Mouse (Mus musculus): ENCODE data around the gene Col5a3. TPM values are rescaled to one million over a fixed set of nuclear protein-coding genes. Genes with fewer than 3 reads are reported as not detected.
"Not testable (repeated sequence)": the region's sequence is repeated elsewhere in the genome, so short reads cannot be mapped to it uniquely, and the experiment has no call there.

Gene Col5a3
- 0.45 and 0.59 TPM in 2 replicates for polyA plus RNA-seq (2015; fragmentation: Nextera tagmentation; extraction: Ambion mirVana)

GRCm38 (mm10) chr9:20814521-20815272 is at the start of gene Col5a3:
Gene Col5a3, minus strand, starts transcription at chr9:20815067.
- H3K4me3 ChIP-seq: peak within 1 kb of the TSS; percentile 9; the same call in 1 of the 2 replicates
- no peak within 1 kb of the TSS for H3K27ac ChIP-seq (replicated peaks)
- H3K9ac ChIP-seq: 0 out of 2 replicates have a peak within 1 kb of the TSS, but pooled peaks have one; percentile 22
- H3K27me3 ChIP-seq: peaks cover 37% of the 10 kb centered on the region
- no peak; the same call in 1 of the 2 replicates for ATAC-seq (ENCODE audit: low read depth)
- peak within 1 kb of the TSS; percentile 49 for H3K4me2 ChIP-seq
- WGBS: 3% methylated on average over 29 of the region's 29 CpGs
- no peaks in the 10 kb centered on the region for H3K36me3 ChIP-seq
- H3K9me3 ChIP-seq: no peaks in the 10 kb centered on the region
- peaks cover 11% of the 10 kb centered on the region for H3K4me1 ChIP-seq (replicated peaks)

- Histone ChIP-seq H3K4me1 (replicated peaks) (no peaks in the 10 kb centered on the region), H3K4me3 (no peak overlapping the region), H3K4me2 (no peak overlapping the region), H3K27me3 (peaks cover 17% of the 10 kb centered on the region), H3K27ac (replicated peaks) (no peak overlapping the region), H3K9ac (no peak overlapping the region), H3K36me3 (no peaks in the 10 kb centered on the region), H3K9me3 (no peaks in the 10 kb centered on the region)
- WGBS: 56% methylated on average over 4 of the region's 4 CpGs
- ATAC-seq (ENCODE audit: low read depth): no peak
These were observed 47.4 kb upstream of the Col5a3 start for GRCm38 (mm10) chr9:20862225-20862624.

- no peaks in the 10 kb centered on the region for H3K4me1 ChIP-seq (replicated peaks)
- ATAC-seq (ENCODE audit: low read depth): no peak
These were observed 47.0 kb upstream of the Col5a3 start for GRCm38 (mm10) chr9:20861821-20862220.

GRCm38 (mm10) chr9:20859926-20860325 is 45.1 kb upstream of the Col5a3 start:
- ATAC-seq (ENCODE audit: low read depth): no peak
- Histone ChIP-seq H3K9me3 (no peaks in the 10 kb centered on the region), H3K4me2 (no peak overlapping the region), H3K27ac (replicated peaks) (no peak overlapping the region), H3K9ac (no peak overlapping the region), H3K36me3 (no peaks in the 10 kb centered on the region), H3K27me3 (peaks cover 8% of the 10 kb centered on the region), H3K4me3 (no peak overlapping the region), H3K4me1 (replicated peaks) (no peaks in the 10 kb centered on the region)
- WGBS: 53% methylated on average over 6 of the region's 6 CpGs

More at GRCm38 (mm10) chr9:20861821-20862220, 47.0 kb upstream of the Col5a3 start:
- H3K9me3 ChIP-seq: no peaks in the 10 kb centered on the region
- peaks cover 13% of the 10 kb centered on the region for H3K27me3 ChIP-seq
- no peak overlapping the region for H3K9ac ChIP-seq
- no peak overlapping the region for H3K4me3 ChIP-seq
- H3K4me2 ChIP-seq: no peak overlapping the region
- no peak overlapping the region for H3K27ac ChIP-seq (replicated peaks)
- WGBS: 9% methylated on average over 4 of the region's 4 CpGs
- no peaks in the 10 kb centered on the region for H3K36me3 ChIP-seq

GRCm38 (mm10) chr9:20857131-20857530 is 42.3 kb upstream of the Col5a3 start:
- Histone ChIP-seq H3K27ac (replicated peaks) (no peak overlapping the region), H3K27me3 (peaks cover 8% of the 10 kb centered on the region), H3K4me3 (no peak overlapping the region), H3K4me2 (no peak overlapping the region), H3K9me3 (no peaks in the 10 kb centered on the region), H3K9ac (no peak overlapping the region), H3K4me1 (replicated peaks) (no peaks in the 10 kb centered on the region), H3K36me3 (no peaks in the 10 kb centered on the region)
- no peak for ATAC-seq (ENCODE audit: low read depth)
- 15% methylated on average over 6 of the region's 6 CpGs for WGBS

GRCm38 (mm10) chr9:20850179-20850578 is 35.3 kb upstream of the Col5a3 start:
- no peak overlapping the region for H3K9ac ChIP-seq
- H3K4me1 ChIP-seq (replicated peaks): no peaks in the 10 kb centered on the region
- no peak overlapping the region for H3K4me2 ChIP-seq
- H3K36me3 ChIP-seq: no peaks in the 10 kb centered on the region
- WGBS: 85% methylated on average over 2 of the region's 2 CpGs
- no peaks in the 10 kb centered on the region; the same call in 1 of the 2 replicates for H3K27me3 ChIP-seq
- H3K4me3 ChIP-seq: no peak overlapping the region
- H3K9me3 ChIP-seq: no peaks in the 10 kb centered on the region
- ATAC-seq (ENCODE audit: low read depth): no peak
- H3K27ac ChIP-seq (replicated peaks): no peak overlapping the region

- Histone ChIP-seq H3K36me3 (no peaks in the 10 kb centered on the region), H3K9me3 (no peaks in the 10 kb centered on the region), H3K27ac (replicated peaks) (no peak overlapping the region), H3K9ac (no peak overlapping the region), H3K4me2 (no peak overlapping the region), H3K4me1 (replicated peaks) (no peaks in the 10 kb centered on the region), H3K27me3 (no peaks in the 10 kb centered on the region), H3K4me3 (no peak overlapping the region)
- 30% methylated on average over 2 of the region's 2 CpGs for WGBS
- ATAC-seq (ENCODE audit: low read depth): no peak
These were observed 27.8 kb upstream of the Col5a3 start for GRCm38 (mm10) chr9:20842670-20843069.

- H3K9me3 ChIP-seq: no peaks in the 10 kb centered on the region
- H3K4me1 ChIP-seq (replicated peaks): no peaks in the 10 kb centered on the region
- no peaks in the 10 kb centered on the region for H3K36me3 ChIP-seq
- H3K27me3 ChIP-seq: no peaks in the 10 kb centered on the region
- no peak overlapping the region for H3K9ac ChIP-seq
- H3K4me3 ChIP-seq: no peak overlapping the region
- H3K4me2 ChIP-seq: no peak overlapping the region
- no peak overlapping the region for H3K27ac ChIP-seq (replicated peaks)
- ATAC-seq (ENCODE audit: low read depth): no peak
- whole genome bisulfite sequencing: 80% methylated on average over 4 of the region's 4 CpGs
These were observed 27.3 kb upstream of the Col5a3 start for GRCm38 (mm10) chr9:20842211-20842610.

GRCm38 (mm10) chr9:20838931-20839330 is 24.1 kb upstream of the Col5a3 start:
- Histone ChIP-seq H3K4me1 (replicated peaks) (no peaks in the 10 kb centered on the region), H3K36me3 (no peaks in the 10 kb centered on the region), H3K27me3 (0 out of 2 replicates have a peak, but pooled peaks cover 2% of the 10 kb centered on the region), H3K4me3 (no peak overlapping the region), H3K9ac (no peak overlapping the region), H3K9me3 (no peaks in the 10 kb centered on the region), H3K27ac (replicated peaks) (no peak overlapping the region), H3K4me2 (no peak overlapping the region)
- ATAC-seq (ENCODE audit: low read depth): no peak
- 56% methylated on average over 6 of the region's 6 CpGs for WGBS

GRCm38 (mm10) chr9:20837184-20837947 is 22.5 kb upstream of the Col5a3 start:
- H3K4me1 ChIP-seq (replicated peaks): no peaks in the 10 kb centered on the region
- ATAC-seq (ENCODE audit: low read depth): no peak
- no peaks in the 10 kb centered on the region for H3K36me3 ChIP-seq
- WGBS: 80% methylated on average over 9 of the region's 9 CpGs
- no peak overlapping the region for H3K4me3 ChIP-seq
- H3K27me3 ChIP-seq: 0 out of 2 replicates have a peak, but pooled peaks cover 8% of the 10 kb centered on the region
- H3K27ac ChIP-seq (replicated peaks): no peak overlapping the region
- H3K9me3 ChIP-seq: no peaks in the 10 kb centered on the region
- H3K9ac ChIP-seq: no peak overlapping the region
- no peak overlapping the region for H3K4me2 ChIP-seq

- H3K4me3 ChIP-seq; H3K27ac ChIP-seq (replicated peaks); H3K36me3 ChIP-seq; H3K4me2 ChIP-seq; H3K4me1 ChIP-seq (replicated peaks); H3K9me3 ChIP-seq; ATAC-seq (ENCODE audit: low read depth); H3K27me3 ChIP-seq; H3K9ac ChIP-seq: not testable (repeated sequence)
- 83% methylated on average over 11 of the region's 11 CpGs for WGBS
These were observed 20.6 kb upstream of the Col5a3 start for GRCm38 (mm10) chr9:20835431-20835954.

GRCm38 (mm10) chr9:20834881-20835280 is 20.0 kb upstream of the Col5a3 start:
- H3K27me3 ChIP-seq: peaks cover 8% of the 10 kb centered on the region; the same call in 1 of the 2 replicates
- no peak overlapping the region for H3K27ac ChIP-seq (replicated peaks)
- peaks cover 10% of the 10 kb centered on the region for H3K4me1 ChIP-seq (replicated peaks)
- H3K4me2 ChIP-seq: no peak overlapping the region
- H3K9ac ChIP-seq: no peak overlapping the region
- no peaks in the 10 kb centered on the region for H3K36me3 ChIP-seq
- no peaks in the 10 kb centered on the region for H3K9me3 ChIP-seq
- no peak overlapping the region for H3K4me3 ChIP-seq
- WGBS: 70% methylated on average over 1 of the region's 1 CpGs
- no peak for ATAC-seq (ENCODE audit: low read depth)

All from neural tube, embryonic 13.5 days (tissue).